Mouse (Mus musculus) right cerebral cortex, postnatal 36 days (tissue): ENCODE results near the gene Haao.
A peak's percentile ranks its signal among the peaks of the same experiment; 100 is the strongest.

ENCODE experiments used
- DNase-seq, 2 experiments: peaks; one replicate each; pipeline ENCODE4 v3.0.0; 2022; ENCODE audit warnings: low spot score in 2 of 2, mixed read lengths in 1 of 2

Gene Haao

DNA sequence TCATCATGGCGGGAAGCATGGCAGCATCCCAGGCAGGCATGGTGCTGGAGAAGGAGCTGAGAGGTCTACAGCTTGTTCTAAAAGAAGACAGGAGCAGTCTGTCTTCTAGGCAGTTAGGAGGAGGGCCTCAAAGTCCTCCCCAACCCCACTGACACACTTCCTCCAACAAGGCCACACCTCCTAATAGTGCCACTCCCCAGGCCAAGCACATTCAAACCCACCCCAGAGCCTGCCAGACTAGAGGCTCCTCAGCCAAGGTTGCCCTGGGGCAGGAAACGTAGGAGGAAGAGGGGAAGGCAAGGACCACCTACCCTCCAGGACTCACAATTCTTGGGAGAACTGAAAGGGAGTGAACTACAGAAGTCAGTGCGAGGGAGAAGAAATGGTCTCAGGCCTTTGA lies at the start of gene Haao:
Gene Haao (minus strand): TSS at position 149 of the 400 bp plus-strand sequence.
- DNase-seq, result no peak

GRCm38 (mm10) chr17:83897361-83897799 lies 49.6 kb upstream of the Haao start:
- DNase-seq, result no peak

GRCm38 (mm10) chr17:83896723-83897122 lies 49.0 kb upstream of the Haao start:
- DNase-seq, result peak in 1 of 2 experiments; percentile 37

DNA sequence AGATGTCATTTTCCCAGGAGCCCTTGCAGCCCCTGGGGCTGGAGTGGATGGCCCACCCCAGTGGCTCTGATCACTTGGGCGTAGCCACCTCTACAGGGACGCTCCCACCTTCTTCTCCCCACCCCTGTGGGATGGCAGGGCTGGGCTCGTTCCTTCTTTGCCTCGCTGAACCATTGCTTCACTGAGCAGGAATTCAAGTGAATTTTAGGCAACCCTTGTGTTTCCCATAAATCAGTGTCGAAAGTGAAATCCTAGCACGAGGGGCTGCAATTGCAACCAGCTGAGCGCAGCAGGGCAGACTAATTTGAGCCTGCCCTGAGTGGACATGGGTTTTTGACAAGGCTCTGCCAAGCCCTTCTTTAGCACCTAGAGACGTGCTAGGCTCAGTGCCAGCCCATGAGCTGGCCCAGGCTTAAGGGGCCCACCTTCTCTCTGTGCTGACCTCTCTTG lies 47.6 kb upstream of the Haao start:
- DNase-seq, result no peak

DNA sequence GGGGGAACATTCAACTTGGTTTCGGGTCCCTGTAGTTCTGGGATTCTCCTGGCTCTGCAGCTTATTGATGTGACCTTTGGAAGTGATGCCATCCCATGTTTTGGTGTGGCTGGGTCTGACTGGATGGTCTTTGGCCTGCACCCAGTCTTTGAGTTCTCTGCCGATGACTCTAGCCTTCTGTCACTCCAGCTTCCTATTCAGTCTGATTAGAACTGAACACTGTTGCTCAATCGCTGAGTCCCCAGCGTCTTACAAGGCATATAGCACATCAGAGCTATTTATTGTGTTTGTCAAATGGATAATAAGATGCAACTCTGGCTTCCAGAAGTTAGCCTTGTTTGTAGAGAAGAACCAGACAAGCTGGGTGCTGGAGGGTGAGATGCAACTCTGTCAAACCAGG lies 45.4 kb upstream of the Haao start:
- no peak for DNase-seq

DNA sequence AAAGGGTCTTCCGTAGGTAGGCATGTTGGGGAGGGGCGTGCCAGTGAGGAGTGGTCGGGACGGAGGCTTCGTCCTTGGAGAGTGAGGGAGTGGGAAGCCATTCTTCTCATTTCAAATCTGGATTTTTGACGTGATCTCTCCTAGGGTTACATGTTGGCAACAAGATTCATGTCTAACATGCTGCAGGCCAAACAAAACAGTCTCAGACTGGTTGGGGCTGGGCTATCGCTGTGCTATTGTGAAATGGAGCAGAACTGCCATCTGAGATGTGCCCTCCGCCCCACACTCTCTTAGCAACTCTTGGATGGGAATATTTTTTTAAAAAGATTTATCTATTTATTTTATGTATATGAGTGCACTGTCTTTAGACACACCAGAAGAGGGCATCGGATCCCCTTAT lies 44.1 kb upstream of the Haao start:
- DNase-seq, result no peak

DNA sequence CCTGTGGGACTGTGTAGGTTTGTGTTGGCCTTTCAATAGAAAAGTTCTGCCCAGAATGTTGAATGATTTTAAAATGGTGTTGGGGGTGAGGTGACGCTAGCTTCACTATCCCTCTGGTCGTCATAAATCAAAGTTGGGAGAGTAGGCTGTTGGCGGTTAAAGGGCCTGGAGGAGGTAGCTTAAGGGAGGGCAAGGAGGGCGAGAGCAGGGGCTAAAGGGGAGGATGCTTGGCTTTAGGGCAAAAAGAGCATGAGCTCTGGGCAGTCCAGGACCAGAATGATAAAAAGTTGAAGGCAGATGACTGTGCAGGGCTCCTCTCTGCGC lies 42.6 kb upstream of the Haao start:
- no peak for DNase-seq

DNA sequence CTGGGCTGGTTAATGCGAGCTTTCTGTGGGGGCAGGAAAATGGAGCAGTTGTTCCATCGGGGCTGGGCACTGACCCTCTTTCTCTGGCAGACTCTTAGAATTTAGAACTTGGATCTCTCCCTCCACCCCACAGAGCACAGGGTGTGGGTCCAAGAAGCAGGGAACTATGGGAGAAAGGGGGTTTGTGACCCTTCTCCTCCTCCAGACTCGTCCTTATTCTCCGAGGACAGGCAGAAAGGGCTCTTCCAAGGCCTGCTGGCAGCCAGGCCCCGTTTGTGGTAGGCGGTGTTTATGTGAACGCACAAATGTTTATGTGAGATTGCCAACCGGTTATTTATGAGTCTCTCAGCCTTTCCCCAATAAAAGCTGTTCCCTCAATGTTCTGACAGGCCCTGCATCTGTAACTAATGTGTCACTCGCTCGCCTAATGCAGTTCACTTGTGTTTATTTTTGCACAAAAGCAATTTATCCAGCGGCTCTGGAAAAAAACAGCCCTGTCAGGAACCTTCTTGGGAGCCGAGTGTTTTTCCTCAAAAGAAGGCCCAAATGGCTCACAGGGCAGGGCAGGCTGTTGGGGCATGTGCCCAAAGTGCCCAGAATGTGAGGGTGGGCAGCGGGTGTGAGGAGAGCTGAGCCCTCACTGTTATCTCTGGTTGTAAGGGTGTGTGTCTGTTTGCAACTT lies 42.1 kb upstream of the Haao start:
- DNase-seq, result peak; percentile 37 to 43

DNA sequence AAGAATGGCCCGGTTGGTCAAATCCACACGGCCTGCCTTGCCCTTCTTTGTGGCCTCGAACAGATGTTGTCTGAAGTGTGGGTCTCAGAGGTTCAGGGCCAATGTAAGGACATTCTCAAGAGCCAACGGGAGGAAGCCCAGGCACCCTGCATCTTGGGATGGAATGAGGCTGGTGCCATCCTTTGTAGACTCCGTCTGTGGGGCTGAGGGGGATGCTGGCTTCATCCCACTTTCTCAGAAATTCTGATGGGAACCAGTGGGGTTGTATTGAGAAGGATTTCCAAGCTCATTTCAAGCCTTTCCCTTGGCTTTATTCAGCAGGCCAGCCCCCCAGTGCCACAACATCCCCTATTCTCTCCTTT lies 41.5 kb upstream of the Haao start:
- peak in 1 of 2 experiments; percentile 34 for DNase-seq

- no peak for DNase-seq
These were observed 39.5 kb upstream of the Haao start for GRCm38 (mm10) chr17:83887241-83887640.

- DNase-seq, result no peak
These were observed 38.6 kb upstream of the Haao start for GRCm38 (mm10) chr17:83886395-83886794.

DNA sequence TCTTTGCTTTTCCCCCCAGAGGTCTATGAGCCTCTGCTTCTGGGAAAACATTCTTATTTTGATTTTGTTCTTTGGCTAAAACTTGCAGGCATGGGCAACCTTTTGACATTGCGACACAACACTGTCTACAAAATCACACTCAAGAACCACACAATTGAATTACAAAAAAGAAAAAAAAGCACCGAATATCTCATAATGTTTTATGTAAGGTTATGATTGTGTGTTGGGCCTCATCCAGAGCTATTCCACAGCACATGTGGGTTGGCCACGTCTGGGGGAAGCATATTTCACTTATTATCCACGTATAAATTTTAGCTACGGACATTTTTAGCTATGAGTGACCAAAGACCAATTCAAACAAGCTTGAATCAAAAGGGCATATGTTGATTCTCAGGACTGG lies 38.0 kb upstream of the Haao start:
- DNase-seq, result no peak

GRCm38 (mm10) chr17:83885021-83885582 lies 37.3 kb upstream of the Haao start:
- DNase-seq, result no peak

DNA sequence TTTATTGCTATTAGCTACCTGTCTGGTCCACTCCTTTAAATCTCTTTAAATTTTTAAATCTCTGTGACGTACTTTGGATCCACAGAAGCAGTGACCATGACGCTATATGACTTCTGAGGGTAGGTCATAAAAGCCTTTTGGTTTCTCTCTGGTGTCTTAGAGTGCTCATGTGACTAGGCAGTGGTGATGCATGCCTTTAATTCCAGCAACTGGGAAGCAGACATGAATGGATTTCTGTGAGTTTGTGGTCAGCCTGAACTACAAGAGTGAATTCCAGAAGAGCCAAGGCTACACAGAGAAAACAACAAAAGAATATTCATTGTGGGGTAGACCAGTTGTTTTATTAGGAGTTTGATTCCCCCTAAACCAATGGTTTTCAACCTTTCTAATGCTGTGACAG lies 35.0 kb upstream of the Haao start:
- no peak for DNase-seq

DNA sequence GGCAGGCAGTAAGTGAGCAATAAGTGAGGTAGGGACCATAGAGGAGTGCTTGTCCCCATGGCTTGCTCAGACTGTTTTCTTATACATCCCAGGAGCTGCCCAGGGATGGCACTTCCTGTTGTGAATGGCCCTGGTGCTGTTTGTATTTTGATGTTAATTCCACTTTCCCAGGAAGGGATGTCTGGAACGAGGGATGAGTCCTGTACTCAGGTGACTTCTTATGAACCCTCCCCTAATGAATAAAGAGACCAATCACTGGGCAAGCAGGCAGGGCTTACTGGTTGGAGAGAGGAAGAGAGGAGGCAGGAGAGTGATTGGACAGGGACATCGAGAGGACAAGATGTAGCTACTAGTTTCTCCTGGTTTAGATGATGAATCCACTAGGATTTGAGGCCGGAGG lies 33.3 kb upstream of the Haao start:
- no peak for DNase-seq

GRCm38 (mm10) chr17:83880174-83880710 lies 32.5 kb upstream of the Haao start:
- DNase-seq, result no peak

- DNase-seq, result no peak
These were observed 31.9 kb upstream of the Haao start for GRCm38 (mm10) chr17:83879631-83880030.

- no peak for DNase-seq
These were observed 26.8 kb upstream of the Haao start for GRCm38 (mm10) chr17:83874610-83875009.

- DNase-seq, result no peak
These were observed 25.8 kb upstream of the Haao start for GRCm38 (mm10) chr17:83873363-83874141.

GRCm38 (mm10) chr17:83872806-83873348 lies 25.1 kb upstream of the Haao start:
- peak; percentile 61 to 75 for DNase-seq

DNA sequence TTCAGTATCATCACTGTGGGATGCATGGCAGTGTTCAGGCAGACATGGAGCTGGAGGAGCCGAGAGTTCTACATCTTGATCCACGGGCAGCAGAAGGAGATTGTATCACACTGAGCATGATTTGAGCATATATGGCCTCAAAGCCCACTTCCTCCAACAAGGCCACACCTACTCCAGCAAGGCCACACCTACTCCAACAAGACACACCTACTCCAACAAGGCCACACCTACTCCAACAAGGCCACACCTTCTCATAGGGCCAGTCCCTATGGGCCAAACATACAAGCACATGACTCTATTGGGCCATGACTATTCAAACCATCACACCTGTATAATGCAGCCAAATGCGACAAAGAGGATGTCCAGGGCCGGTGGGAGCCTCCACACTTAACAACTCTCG lies 23.6 kb upstream of the Haao start:
- DNase-seq, result no peak

- DNase-seq, result no peak
These were observed 22.6 kb upstream of the Haao start for GRCm38 (mm10) chr17:83870385-83870784.

GRCm38 (mm10) chr17:83866582-83866981 lies 18.8 kb upstream of the Haao start:
- no peak for DNase-seq
